Mouse (Mus musculus) midbrain, embryonic 13.5 days (tissue): ENCODE data around the gene Fam219a. TPM values are rescaled to one million over a fixed set of nuclear protein-coding genes. Genes with fewer than 3 reads are reported as not detected.

Experiments used
- ATAC-seq: fragments of 200-750 bp; cut with Nextera tagmentation; 2 replicates; pipeline ENCODE4 v1.8.0; 2017; ENCODE audit warnings: mild to moderate bottlenecking, moderate TSS enrichment, moderate library complexity
- H3K27ac ChIP-seq: fragments of 300-500 bp; sonication (generic); 2 replicates; pipeline ENCODE4 v1.5.1; 2015; ENCODE audit warnings: inconsistent platforms, mild to moderate bottlenecking, moderate library complexity
- H3K27me3 ChIP-seq: fragments of 300-500 bp; sonication (generic); 2 replicates; pipeline ENCODE4 v1.6.1; 2015; ENCODE audit warnings: mild to moderate bottlenecking, inconsistent platforms
- H3K36me3 ChIP-seq: fragments of 300-500 bp; sonication (generic); 2 replicates; pipeline ENCODE4 v1.6.1; 2015; ENCODE audit warnings: mild to moderate bottlenecking, inconsistent platforms
- H3K4me1 ChIP-seq: fragments of 300-500 bp; sonication (generic); replicated peaks from 2 replicates; pipeline ENCODE4 v1.6.1; 2015; ENCODE audit warnings: inconsistent platforms
- H3K4me2 ChIP-seq: fragments of 300-500 bp; sonication (generic); replicated peaks from 2 replicates; pipeline ENCODE4 v1.6.1; 2015; ENCODE audit warnings: moderate library complexity, mild to moderate bottlenecking, inconsistent platforms
- H3K4me3 ChIP-seq: fragments of 300-500 bp; sonication (generic); replicated peaks from 2 replicates; pipeline ENCODE4 v1.5.1; 2015; ENCODE audit warnings: mild to moderate bottlenecking, inconsistent platforms
- H3K9ac ChIP-seq: fragments of 300-500 bp; sonication (generic); replicated peaks from 2 replicates; pipeline ENCODE4 v1.6.1; 2015; ENCODE audit warnings: mild to moderate bottlenecking, inconsistent platforms
- H3K9me3 ChIP-seq: fragments of 300-500 bp; sonication (generic); 2 replicates; pipeline ENCODE4 v1.6.1; 2016; ENCODE audit warnings: mild to moderate bottlenecking, inconsistent platforms
- WGBS: fragments of 180-500 bp; shearing (Covaris S2); methylation state at CpG from one replicate; pipeline ENCODE4 v1.1.7; 2015; 5-methylcytosine and 5-hydroxymethylcytosine counted together
- polyA plus RNA-seq: library from polyadenylated mRNA; unstranded; fragments of >200 nt; fragmentation: Nextera tagmentation; extraction: Ambion mirVana; gene quantifications from 2 replicates; pipeline ENCODE4 v1.2.1, GENCODE M21; 2015

Fam219a gene
- polyA plus RNA-seq, 1 experiment from 2014 or later = 18.8 TPM

DNA sequence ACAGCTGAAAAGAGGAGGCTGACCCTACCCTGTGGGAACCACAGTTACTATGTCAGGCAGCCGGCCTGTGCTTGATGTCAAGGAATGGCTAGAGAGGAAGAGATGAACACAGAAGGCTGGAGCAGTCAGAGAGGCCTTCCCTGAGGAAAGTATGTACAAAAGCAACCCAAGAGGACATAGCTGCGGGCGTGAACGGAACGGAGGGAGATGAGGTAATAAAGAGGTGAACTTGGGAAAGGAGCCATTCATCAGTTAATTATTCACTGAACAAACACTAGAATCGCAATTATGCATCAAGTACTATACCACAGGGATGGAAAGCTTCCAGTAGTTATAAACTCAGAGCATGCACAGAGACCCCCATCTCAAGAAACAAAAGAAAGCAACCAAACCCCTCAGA is 47.2 kb downstream of the Fam219a start:
- Histone ChIP-seq H3K36me3 (peaks cover 40% of the 10 kb centered on the region), H3K27ac (no peak overlapping the region), H3K27me3 (0 out of 2 replicates have a peak, but pooled peaks cover 3% of the 10 kb centered on the region), H3K4me1 (peaks cover 20% of the 10 kb centered on the region), H3K9ac (no peak overlapping the region), H3K4me2 (no peak overlapping the region), H3K9me3 (no peaks in the 10 kb centered on the region), H3K4me3 (no peak overlapping the region)
- ATAC-seq = no peak
- 78% methylated on average over 6 of the region's 6 CpGs for WGBS

GRCm38 (mm10) chr4:41520641-41521040 is 48.7 kb downstream of the Fam219a start:
- Histone ChIP-seq H3K4me2 (no peak overlapping the region), H3K4me3 (no peak overlapping the region), H3K27ac (no peak overlapping the region), H3K36me3 (peaks cover 40% of the 10 kb centered on the region), H3K9ac (no peak overlapping the region), H3K4me1 (peaks cover 5% of the 10 kb centered on the region; the same call in 1 of the 2 replicates), H3K9me3 (no peaks in the 10 kb centered on the region), H3K27me3 (0 out of 2 replicates have a peak, but pooled peaks cover 3% of the 10 kb centered on the region)
- WGBS = 55% methylated on average over 14 of the region's 14 CpGs
- ATAC-seq = no peak

DNA sequence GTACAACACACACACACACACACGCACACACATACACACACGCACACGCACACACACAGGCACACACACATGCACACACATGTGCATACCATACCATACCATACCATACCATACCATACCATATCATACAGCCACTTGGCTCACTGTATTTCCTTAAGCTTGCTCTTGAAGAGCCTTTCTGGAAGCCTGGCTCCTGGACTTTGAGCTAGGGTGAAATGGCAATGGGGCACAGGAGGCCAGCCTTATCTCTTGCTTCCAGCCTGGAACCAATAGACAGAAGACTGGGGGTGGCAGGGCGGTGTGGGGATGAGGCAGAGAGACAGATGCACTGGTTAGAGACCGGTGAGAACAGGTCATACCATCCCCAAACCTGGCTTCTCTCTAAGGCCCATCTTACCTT is 50.1 kb downstream of the Fam219a start:
- Histone ChIP-seq H3K36me3 (peaks cover 40% of the 10 kb centered on the region), H3K9me3 (no peaks in the 10 kb centered on the region), H3K4me3 (no peak overlapping the region), H3K4me2 (no peak overlapping the region), H3K27me3 (no peaks in the 10 kb centered on the region), H3K9ac (no peak overlapping the region), H3K4me1 (0 out of 2 replicates have a peak, but pooled peaks cover 5% of the 10 kb centered on the region), H3K27ac (no peak overlapping the region)
- 93% methylated on average over 5 of the region's 5 CpGs for WGBS
- ATAC-seq = no peak

DNA sequence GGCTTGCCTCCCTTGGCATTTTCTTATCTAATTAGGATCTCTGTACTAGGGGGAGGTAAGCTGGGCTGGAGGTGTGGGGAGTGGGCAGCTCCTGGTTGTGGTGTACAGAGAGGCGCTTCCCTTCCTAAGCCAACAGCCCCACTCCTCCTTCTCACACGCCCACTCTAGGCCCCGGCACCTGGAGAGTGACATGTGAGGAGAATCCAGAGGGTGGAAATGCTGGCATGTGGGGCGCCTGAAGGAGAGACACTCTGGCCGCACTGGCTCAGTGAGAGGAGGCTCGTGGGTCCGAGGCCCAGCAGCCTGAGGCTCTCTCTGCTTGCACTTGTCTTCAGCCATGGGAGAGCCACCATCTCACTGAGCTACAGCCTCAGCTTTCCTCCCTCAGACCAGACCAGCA is 51.0 kb downstream of the Fam219a start:
- Histone ChIP-seq H3K9me3 (no peaks in the 10 kb centered on the region), H3K4me2 (no peak overlapping the region), H3K27me3 (no peaks in the 10 kb centered on the region), H3K4me1 (peaks cover 10% of the 10 kb centered on the region), H3K9ac (no peak overlapping the region), H3K27ac (no peak overlapping the region), H3K36me3 (peaks cover 34% of the 10 kb centered on the region), H3K4me3 (no peak overlapping the region)
- ATAC-seq = no peak
- WGBS = 82% methylated on average over 7 of the region's 7 CpGs

DNA sequence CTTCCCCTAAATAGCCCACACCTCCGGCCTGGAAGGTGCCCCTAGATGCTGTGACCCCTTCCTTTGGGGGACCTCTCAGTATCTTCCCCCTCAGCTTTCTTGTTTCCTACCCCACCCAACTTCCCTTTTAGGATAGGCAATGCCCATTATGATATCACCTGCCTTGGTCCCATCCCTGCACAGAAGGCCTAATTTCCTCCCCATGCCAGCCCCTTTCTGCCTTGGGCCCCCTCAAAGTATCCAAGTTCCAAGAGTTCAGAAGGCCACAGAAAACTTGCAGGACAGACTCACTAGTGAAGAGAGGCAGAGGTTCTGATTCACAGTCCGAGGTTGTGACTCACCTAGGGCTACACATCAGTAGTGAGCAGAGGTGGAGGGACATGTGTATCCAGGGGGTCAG is 52.1 kb downstream of the Fam219a start, which contains the start of gene 1110017D15Rik:
Gene 1110017D15Rik, minus strand, starts transcription at position 101 of the 400 bp plus-strand sequence.
- H3K4me1 ChIP-seq = peaks cover 16% of the 10 kb centered on the region
- WGBS = 94% methylated on average over 2 of the region's 2 CpGs
- no peak within 1 kb of the TSS for H3K4me2 ChIP-seq
- H3K9ac ChIP-seq = no peak within 1 kb of the TSS
- H3K36me3 ChIP-seq = peaks cover 34% of the 10 kb centered on the region
- H3K27ac ChIP-seq = no peak within 1 kb of the TSS
- H3K9me3 ChIP-seq = no peaks in the 10 kb centered on the region
- H3K4me3 ChIP-seq = no peak within 1 kb of the TSS
- no peak for ATAC-seq
- 0 out of 2 replicates have a peak, but pooled peaks cover 3% of the 10 kb centered on the region for H3K27me3 ChIP-seq

GRCm38 (mm10) chr4:41513714-41514113 is 55.6 kb downstream of the Fam219a start:
- 27% methylated on average over 8 of the region's 8 CpGs for WGBS
- no peak overlapping the region for H3K27ac ChIP-seq

DNA sequence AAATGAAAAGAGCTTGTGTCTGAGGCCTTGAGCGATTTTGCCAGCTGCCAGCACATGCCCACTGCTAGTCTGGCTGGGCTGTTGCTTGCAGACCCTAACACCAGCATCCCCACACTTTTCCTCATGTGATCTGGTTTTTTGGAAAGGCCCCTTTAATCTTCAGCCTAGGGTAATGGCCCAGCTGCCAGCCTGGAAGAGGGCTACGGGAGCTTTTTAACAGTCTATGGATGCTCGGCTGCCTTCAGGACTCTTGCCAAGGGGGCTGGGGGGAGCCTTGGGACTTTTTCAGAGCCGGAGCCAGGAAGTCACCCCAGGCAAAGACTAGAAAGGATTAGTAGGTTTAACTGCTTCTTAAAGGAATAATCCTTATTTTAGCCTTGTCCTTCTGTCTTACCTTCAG is 56.0 kb downstream of the Fam219a start:
- ATAC-seq = peak; percentile 70
- WGBS = 20% methylated on average over 4 of the region's 4 CpGs
- H3K4me3 ChIP-seq = no peak overlapping the region
- peaks cover 10% of the 10 kb centered on the region for H3K4me1 ChIP-seq
- H3K27me3 ChIP-seq = peaks cover 12% of the 10 kb centered on the region
- H3K4me2 ChIP-seq = no peak overlapping the region
- 0 out of 2 replicates have a peak overlapping the region, but pooled peaks have one; percentile 8 for H3K9ac ChIP-seq
- no peak overlapping the region for H3K27ac ChIP-seq
- no peaks in the 10 kb centered on the region for H3K9me3 ChIP-seq
- peaks cover 6% of the 10 kb centered on the region for H3K36me3 ChIP-seq

More at GRCm38 (mm10) chr4:41513714-41514113, 55.6 kb downstream of the Fam219a start:
- H3K9me3 ChIP-seq = no peaks in the 10 kb centered on the region
- peaks cover 9% of the 10 kb centered on the region; the same call in 1 of the 2 replicates for H3K27me3 ChIP-seq
- 0 out of 2 replicates have a peak overlapping the region, but pooled peaks have one; percentile 8 for H3K9ac ChIP-seq
- no peak overlapping the region for H3K4me3 ChIP-seq
- H3K4me1 ChIP-seq = peaks cover 10% of the 10 kb centered on the region
- ATAC-seq = no peak
- H3K4me2 ChIP-seq = no peak overlapping the region
- peaks cover 10% of the 10 kb centered on the region for H3K36me3 ChIP-seq

DNA sequence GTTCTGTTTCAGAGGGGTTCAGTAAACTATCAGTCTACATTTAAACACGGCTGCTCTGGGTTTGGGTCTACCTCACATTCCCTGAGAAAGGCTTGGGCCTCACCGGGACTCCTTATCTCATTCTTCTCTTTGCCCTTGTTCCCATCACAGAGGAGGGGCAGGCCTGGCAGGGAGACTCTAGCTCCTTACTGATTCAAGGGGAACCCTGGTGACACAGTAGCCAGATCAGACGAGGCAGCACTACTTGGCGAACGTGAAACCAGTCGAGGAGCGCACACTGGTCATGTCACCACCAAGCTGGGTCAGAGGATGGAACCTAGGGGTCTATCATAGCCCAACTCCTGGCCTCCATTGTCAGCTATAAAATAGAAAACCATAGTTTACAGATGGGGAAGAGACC is 61.3 kb downstream of the Fam219a start:
- ATAC-seq = no peak

GRCm38 (mm10) chr4:41507326-41507924 is 61.9 kb downstream of the Fam219a start:
- WGBS = under 1% methylated on average over 22 of the region's 22 CpGs
- Histone ChIP-seq H3K9me3 (no peaks in the 10 kb centered on the region), H3K9ac (peak overlapping the region; percentile 82), H3K36me3 (no peaks in the 10 kb centered on the region), H3K4me3 (peak overlapping the region; percentile 54), H3K27me3 (peaks cover 13% of the 10 kb centered on the region), H3K4me2 (peak overlapping the region; percentile 76), H3K27ac (peak overlapping the region; percentile 59), H3K4me1 (peaks cover 26% of the 10 kb centered on the region)
- ATAC-seq = peak; percentile 21; the same call in 1 of the 2 replicates

More for the DNA sequence above, 61.3 kb downstream of the Fam219a start:
- no peaks in the 10 kb centered on the region for H3K36me3 ChIP-seq
- H3K27me3 ChIP-seq = peaks cover 16% of the 10 kb centered on the region
- peaks cover 23% of the 10 kb centered on the region for H3K4me1 ChIP-seq
- H3K9ac ChIP-seq = no peak overlapping the region
- no peak overlapping the region for H3K4me3 ChIP-seq
- 42% methylated on average over 7 of the region's 7 CpGs for WGBS
- no peaks in the 10 kb centered on the region for H3K9me3 ChIP-seq
- no peak overlapping the region for H3K27ac ChIP-seq
- H3K4me2 ChIP-seq = peak overlapping the region; percentile 76

GRCm38 (mm10) chr4:41506906-41507305 is 62.4 kb downstream of the Fam219a start:
- H3K4me1 ChIP-seq = peaks cover 31% of the 10 kb centered on the region
- H3K4me2 ChIP-seq = peak overlapping the region; percentile 76
- H3K27ac ChIP-seq = peak overlapping the region; percentile 59
- peaks cover 19% of the 10 kb centered on the region for H3K27me3 ChIP-seq
- peak overlapping the region; percentile 82 for H3K9ac ChIP-seq
- no peaks in the 10 kb centered on the region for H3K36me3 ChIP-seq
- under 1% methylated on average over 29 of the region's 29 CpGs for WGBS
- H3K9me3 ChIP-seq = no peaks in the 10 kb centered on the region
- H3K4me3 ChIP-seq = peak overlapping the region; percentile 54
- ATAC-seq = peak; percentile 79

GRCm38 (mm10) chr4:41506156-41506555 is 63.2 kb downstream of the Fam219a start:
- peak overlapping the region; percentile 59; the same call in 1 of the 2 replicates for H3K27ac ChIP-seq
- H3K9me3 ChIP-seq = no peaks in the 10 kb centered on the region
- peak overlapping the region; percentile 76 for H3K4me2 ChIP-seq
- H3K4me3 ChIP-seq = peak overlapping the region; percentile 54; the same call in 1 of the 2 replicates
- peak overlapping the region; percentile 82; the same call in 1 of the 2 replicates for H3K9ac ChIP-seq
- H3K36me3 ChIP-seq = no peaks in the 10 kb centered on the region
- WGBS = 9% methylated on average over 13 of the region's 13 CpGs
- peaks cover 26% of the 10 kb centered on the region for H3K27me3 ChIP-seq
- H3K4me1 ChIP-seq = peaks cover 35% of the 10 kb centered on the region
- ATAC-seq = no peak

DNA sequence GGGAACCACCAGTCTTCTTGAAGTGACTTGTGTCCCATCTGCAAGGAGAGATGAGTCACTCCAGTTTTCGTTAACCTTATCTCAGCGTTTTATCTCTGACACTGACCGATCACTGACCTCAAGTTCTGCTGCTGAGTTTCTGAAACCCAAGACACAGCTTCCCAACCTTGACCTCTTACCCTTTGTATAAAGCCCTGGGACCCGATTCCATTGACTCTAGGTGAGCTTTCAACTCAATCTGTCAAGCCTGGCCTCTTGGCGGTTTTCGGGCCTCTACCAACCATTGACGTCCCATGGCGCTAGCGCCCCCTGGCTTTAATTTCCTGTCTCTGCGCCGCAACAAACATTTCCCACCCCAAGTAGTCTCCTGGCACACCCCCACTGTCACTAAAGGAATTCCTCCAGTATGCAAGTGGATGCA is 64.2 kb downstream of the Fam219a start:
- ATAC-seq = no peak

More for the DNA sequence above, 64.2 kb downstream of the Fam219a start:
- H3K4me1 ChIP-seq = peaks cover 35% of the 10 kb centered on the region
- H3K4me2 ChIP-seq = no peak overlapping the region
- no peak overlapping the region for H3K27ac ChIP-seq
- no peaks in the 10 kb centered on the region for H3K9me3 ChIP-seq
- H3K9ac ChIP-seq = no peak overlapping the region
- WGBS = 50% methylated on average over 11 of the region's 11 CpGs
- no peaks in the 10 kb centered on the region for H3K36me3 ChIP-seq
- H3K27me3 ChIP-seq = peaks cover 36% of the 10 kb centered on the region
- H3K4me3 ChIP-seq = no peak overlapping the region
